Mouse (Mus musculus) heart, postnatal 14 days (tissue): ENCODE data around the gene Nek2. TPM values are rescaled to one million over a fixed set of nuclear protein-coding genes. Genes with fewer than 3 reads are reported as not detected.

Experiments used
- DNase-seq, 2 experiments: peaks; one replicate each; pipeline ENCODE4 v3.0.0; 2021 to 2022
- intact Hi-C: fragments of 180-260 bp; cut with DNase I; formaldehyde crosslinking; loops from one replicate; pipeline ENCODE4 v1.15.1; 2025
- long read RNA-seq, 2 experiments: library from polyadenylated mRNA; stranded (forward); transcript quantifications; one replicate each; pipeline ENCODE4 v2.0.0; 2021
- total RNA-seq, 2 experiments: library from RNA; stranded (reverse); gene quantifications; 2 replicates each; pipeline ENCODE4 v1.2.3; 2021

Nek2 gene
- 1 to 10 TPM; 2.6 to 4.1 TPM for total RNA-seq
- long read RNA-seq, experiment 1, partial matches to known transcripts: 1 of 10 reads
- long read RNA-seq, experiment 1, other reads (novel, unspliced or antisense): 4 of 10 reads
- long read RNA-seq, experiment 2, transcript Nek2-201 (8 exons, 3,227 nt): major isoform, 5 of 6 reads
- long read RNA-seq, experiment 2, partial matches to known transcripts: 0 of 6 reads
- long read RNA-seq, experiment 2, other reads (novel, unspliced or antisense): 1 of 6 reads

DNA sequence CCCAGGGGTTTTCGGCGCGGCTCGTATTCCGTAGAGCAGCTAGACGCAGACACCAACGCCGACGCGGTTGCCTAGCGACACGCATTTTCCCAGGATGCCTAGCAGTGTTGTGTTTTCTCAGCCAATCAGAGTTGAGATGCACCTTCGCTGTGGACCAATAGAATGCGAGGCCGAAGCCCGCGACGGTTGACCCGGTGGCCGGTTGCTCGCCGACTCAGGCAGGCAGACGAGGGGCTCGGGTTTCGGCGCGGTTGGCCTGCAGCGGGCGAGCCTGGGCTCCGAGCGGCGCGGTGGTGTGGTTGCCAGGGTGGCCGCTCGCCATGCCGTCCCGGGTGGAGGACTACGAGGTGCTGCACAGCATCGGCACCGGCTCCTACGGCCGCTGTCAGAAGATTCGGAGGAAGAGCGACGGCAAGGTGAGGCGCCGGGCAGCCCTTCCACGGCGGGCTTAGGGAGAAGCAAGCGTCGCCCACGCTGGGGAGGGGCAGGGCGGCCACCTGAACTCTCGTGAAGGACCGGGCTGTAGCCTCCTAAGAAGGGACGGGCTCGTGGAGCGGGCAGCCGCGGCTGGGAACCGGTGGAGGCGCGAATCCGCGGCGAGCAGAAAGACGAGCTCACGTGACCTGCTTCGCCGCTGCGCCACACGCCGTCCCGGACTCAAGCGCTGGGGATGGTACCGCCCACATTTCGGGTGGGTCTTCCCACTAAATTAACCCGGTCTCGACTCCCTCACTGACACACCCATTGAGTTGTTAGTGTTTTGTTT lies at the start of gene Nek2:
Nek2 (plus strand) TSS at position 119 of the 766 bp plus-strand sequence.
- intact Hi-C loops: no loop called here
- DNase-seq: peak; percentile 93 to 96

DNA sequence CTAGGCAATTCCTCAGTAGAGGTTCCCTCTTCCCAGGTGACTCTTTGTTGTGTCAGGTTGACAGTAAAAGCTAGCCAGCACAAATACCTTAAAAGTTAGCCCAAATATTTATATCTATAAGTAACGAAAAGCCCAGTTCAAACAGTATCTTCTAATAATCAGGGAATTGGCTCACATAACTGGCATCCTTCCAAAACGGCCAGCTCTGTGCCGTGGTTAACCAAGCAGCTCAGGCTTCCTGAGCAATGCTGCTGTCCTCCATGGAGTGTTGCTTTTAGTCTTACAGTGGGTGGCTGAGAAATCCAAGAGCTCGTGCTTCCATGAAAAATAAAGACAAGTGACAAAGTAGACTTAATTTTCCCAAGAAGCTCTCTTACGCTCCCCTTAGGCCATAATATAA lies 47.1 kb upstream of the Nek2 start:
- intact Hi-C loops: no loop called here
- DNase-seq: no peak

DNA sequence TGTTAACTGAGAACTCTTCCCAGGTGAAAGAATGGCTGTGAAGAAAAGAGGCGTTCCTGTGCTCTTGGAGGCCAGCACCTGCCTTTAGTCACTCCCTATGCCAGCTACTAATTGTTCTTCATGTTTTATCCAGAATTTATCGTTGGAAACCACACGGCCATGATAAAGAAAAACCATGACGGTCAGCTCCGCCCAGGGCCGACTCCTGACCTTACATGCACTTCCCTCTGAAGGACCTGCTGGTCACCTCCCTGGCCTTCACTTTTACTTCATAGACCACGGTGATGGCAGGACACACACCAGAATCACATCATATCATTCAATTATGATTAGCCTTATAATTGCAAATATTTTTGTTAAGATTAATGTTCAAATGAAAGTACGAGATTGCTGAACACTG lies 46.1 kb upstream of the Nek2 start:
- no peak for DNase-seq
- intact Hi-C loops: no loop called here

DNA sequence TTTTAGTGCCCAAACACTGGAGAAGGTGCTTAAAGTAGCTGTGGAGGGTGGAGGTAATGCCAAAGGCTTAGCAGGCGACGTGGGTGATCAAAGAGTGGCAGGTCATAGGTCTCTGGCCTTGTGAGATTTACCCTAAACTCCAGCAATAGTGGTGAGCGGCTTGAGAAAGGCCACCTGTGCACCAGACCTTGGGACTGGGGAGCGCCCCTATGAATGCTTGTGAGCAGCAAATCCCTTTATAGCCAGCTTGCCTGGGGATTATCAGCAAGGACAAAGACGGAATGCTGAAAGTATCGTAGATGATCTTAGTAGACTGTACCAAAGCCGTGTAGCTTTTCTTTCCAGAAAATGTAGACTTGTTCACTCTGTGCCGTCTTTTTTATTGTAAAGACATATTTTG lies 43.7 kb upstream of the Nek2 start:
- DNase-seq: no peak
- intact Hi-C loops: no loop called here

DNA sequence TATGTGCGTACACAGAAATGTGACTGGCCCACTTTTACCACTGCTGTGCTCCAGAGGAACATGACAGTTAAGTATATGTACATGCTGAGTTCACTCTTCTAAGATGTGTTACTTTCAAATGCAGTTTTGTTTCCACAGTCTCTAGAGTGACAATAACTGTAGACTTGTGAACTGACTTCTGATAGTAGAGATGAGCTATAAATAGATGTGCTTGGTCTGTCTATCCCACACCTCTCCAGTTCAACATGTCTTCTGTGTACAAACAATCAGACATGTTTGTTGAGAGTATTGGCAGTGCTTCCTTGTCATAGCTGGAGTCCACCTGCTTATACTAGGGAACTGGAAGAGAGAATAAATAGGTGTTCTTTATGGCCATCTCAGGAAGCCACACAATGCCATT lies 40.8 kb upstream of the Nek2 start:
- DNase-seq: no peak

DNA sequence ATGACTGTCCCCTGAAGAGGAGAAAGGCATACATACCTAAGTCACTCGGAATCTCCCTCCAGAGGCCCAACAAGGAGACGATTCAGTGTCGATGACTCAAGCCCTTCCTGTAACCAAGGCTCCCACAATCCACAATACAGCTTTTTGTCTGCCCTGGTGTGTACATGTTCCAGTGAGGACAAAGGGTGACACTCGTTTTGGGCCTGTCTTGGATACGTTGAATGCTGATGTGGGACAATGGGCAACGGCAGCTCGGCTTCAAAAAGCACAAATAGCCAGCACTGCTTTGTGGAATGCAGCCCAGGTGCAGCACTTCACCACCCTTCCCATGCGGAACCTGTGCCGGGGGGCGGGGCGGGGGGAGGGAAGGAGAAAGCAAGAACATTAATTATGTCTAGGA lies 36.1 kb upstream of the Nek2 start:
- intact Hi-C loops: no loop called here

More for the DNA sequence above, 40.8 kb upstream of the Nek2 start:
- intact Hi-C loops: no loop called here

DNA sequence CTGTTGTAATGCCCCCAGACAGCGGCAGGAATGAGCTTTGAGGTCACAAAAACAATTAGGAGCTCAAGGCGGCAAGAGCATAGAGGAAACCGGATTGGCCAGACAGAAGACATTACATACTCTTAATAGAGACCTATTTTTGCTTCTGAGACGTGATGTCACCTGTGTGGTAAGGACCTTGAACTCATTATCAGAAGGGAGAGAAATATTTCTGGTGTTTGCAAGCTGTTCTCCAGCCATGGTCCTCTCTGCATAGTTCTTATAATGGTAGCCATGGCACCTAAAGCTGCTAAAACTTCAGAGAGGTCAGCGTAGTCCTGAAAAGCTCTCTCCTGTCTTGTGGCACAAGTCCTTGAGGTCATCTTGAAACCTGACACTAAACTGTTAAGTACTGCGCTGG lies 35.0 kb upstream of the Nek2 start:
- intact Hi-C loops: no loop called here
- DNase-seq: no peak

More for the DNA sequence above, 36.1 kb upstream of the Nek2 start:
- DNase-seq: no peak

DNA sequence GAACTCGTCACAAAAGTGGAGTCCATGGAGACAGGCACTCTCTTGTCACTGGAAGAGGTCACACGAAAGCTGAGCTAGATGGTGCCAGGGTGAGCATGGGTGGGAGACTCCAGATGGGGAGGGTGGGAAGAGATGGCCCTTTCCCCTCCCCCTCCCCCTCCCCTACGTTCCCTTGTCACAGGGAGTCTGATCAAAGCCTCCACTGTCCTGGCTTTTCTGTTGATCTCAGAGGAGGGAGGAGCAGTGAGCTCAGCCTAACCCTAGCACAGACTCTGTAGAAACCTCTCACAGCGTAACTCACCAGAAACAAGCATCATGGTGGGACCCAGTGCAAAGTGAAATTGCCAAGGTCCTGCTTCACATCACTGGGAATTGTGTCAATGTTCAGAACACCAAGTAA lies 33.9 kb upstream of the Nek2 start:
- no peak for DNase-seq
- intact Hi-C loops: no loop called here

DNA sequence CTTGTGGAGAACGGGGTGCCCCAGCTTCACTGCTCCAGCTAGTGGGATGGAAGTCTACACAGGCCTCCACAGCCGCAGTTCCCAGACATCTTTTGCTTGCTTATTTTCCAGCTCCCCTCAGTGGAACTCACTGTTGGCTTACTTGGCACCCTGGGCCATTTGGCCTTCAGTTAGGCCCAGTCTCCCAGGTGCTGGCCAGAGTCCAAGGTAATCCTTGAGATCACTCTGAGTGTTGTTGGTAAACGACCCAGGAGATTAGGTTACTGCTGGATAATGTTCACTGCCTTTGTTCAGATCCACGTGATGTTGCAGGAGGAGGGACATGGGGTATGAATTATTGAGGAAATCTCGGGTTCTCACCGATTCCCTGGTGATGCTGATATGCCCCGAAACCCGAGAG lies 28.3 kb upstream of the Nek2 start:
- peak in 1 of 2 experiments; percentile 19 for DNase-seq
- intact Hi-C loops: no loop called here

DNA sequence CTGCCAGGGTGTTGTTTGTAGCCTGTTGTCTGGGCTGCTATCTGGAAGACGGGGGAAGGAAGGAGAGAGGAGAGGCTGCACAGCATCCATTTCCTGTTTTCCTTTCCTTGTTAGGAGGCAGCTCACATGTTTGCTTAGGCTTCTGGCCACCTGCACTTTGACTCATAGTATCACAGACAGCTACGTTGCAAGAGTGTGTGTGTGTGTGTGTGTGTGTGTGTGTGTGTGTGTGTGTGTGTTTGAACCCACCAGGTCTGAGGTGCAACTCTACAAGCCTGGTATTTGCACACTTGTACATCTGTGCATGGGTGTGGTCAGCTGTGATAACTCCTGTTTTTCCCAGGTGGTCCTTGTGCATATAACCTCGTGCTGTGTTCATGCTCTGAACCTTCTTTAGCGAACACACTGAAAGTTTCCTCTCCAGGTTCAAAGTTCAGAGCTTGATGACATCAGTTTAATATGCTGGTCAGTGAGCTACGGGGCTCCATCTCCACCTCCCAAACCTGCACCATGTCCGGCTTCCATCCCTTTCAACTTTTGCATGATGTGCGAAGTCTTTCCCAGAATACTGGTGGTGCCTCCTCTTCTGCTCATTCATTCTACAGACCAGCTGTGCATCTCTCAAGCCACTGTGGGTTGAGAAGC lies 27.2 kb upstream of the Nek2 start:
- intact Hi-C loops: no loop called here
- peak in 1 of 2 experiments; percentile 13 for DNase-seq

DNA sequence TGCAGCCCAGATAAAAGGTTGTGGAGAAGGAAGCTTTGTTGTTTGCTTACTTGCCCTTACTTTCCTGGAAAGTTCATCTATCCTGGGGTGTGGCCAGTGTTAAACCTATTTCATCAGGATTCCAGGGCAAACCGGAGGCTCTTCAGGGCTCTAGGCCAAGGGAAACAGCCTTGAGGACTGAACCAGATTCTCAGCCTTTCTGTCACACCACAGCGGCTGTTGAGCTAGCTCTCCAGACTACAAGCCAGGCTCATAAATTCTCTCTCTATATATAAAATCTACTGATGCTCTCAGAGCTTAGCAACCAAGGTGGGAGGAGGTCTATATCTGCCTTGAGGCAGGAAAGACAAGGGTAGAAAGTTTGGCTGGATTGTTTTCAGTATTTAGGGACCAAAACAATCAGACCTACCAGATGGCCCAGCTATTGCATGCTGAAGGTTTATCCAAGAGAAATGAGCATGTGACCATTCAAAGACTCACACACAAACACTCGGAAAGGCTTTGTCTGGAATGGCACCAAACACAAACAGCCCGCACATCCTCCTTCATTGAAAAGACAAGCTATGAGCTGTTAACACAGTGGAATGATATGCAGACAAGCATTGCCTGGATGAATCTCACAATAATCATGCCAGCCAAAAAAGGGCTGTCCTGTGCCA lies 24.9 kb upstream of the Nek2 start:
- DNase-seq: no peak
- intact Hi-C loops: no loop called here

DNA sequence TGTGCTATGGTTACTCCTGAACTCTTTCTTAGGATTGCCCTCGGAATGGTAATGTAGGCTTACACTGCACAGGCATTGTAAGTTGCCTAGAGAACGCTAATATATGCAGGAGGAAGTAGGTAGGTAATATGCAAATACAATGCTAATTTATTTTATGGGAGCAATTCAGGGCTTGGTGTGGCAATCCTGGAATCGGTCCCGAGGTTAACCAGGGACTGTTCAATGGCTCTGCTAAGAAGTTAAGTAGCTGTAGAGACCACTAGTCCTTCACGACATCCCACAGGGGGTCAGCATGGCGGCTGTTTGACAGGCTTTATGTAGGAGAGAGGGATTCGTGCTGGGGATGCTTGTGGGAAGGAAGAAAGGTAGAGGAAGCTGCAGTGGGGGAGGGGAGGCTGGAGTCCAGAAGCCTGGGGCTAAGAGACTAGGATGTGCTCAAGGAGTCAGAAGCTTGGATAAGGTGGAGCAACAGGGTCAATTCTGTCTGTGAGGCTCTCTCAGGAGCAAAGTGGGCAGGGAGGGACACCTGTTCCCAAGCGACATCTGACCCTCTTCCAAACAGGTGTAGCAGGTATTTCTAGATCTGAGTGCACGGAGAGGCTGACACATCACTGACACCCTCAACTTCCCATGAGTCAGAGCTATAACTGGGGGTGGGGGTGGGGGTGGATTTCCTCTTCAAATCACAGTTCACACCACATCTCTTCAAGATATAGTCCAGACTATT lies 19.0 kb upstream of the Nek2 start:
- DNase-seq: no peak
- intact Hi-C loops: no loop called here

DNA sequence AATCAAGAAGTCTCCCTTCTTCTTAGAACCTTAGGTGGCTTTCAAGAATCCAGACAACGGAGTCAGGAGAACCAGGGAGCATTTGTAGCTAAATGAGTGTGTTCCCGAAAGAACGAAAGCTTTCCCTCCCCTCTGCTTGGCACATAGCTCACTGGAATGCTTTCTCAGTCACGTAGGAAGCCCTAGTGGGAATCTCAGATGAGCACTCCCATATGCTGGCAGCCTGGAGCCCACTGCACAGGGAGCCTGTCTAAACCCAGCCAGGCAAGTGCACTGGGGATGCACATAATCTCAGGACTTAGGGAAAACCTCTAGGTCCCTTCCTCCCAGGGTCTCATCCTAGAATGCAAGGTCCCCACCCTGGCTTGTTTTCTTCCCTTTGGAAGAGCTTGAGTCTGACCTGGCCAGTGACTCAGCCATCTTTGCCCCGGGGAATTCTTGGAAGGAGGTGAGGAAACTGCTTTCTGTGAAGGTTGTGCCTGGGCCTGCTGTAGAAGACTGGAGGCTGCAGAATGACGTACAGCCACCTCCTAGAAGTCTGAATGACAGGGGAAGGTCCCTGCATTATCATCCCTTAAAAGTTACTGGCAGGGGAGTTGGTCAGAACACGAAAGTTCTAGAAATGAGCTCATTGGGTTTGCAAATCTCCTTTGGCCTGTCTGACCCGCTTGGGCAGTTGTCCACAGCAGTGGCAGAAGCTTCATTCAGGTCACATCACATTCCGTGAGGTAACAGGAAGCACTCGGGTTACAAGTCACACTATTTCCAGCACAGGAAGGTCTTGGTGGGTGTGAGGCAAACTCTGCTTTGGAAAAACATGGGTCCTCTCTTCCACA lies 18.2 kb upstream of the Nek2 start:
- intact Hi-C loops: no loop called here

DNA sequence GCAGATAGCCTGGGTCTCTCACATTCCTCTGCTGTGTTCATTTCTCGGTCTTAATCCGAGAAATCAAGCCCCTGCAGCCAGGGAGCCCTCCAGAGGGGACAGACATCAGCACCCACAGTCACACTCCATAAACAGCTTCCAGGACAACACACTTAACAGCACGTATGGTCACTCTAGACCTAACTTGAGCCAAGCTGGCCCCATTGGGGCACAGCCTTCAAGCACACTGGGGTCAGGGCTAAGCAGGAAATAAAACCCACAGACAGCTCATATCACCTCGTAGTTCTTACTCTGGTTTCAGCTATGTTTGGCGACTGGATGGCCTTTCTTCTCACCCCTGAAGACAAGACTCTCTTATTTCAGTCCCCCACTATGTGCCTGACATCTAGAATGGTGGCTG lies 16.5 kb upstream of the Nek2 start:
- DNase-seq: no peak
- intact Hi-C loops: no loop called here

More for the DNA sequence above, 18.2 kb upstream of the Nek2 start:
- DNase-seq: peak; percentile 16 to 22

DNA sequence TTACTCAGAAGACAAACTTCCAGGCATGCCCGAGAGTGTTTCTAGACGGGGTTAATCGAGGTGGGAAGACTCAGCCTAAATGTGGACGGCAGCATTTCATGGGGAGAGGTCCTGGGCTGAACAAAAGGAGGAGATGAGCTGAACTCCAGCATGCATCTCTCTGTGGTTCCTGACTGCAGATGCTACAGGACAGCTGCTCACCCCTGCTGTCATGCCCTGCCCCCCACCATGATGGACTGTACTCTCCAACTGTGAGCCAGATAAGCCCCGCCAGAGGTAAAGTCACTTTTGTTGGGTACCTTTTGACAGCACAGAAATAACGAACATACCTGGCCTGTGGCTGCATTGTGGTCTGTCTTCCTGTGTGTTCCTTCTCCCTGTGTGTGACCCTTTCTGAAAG lies 15.5 kb upstream of the Nek2 start:
- DNase-seq: no peak
- intact Hi-C loops: no loop called here

DNA sequence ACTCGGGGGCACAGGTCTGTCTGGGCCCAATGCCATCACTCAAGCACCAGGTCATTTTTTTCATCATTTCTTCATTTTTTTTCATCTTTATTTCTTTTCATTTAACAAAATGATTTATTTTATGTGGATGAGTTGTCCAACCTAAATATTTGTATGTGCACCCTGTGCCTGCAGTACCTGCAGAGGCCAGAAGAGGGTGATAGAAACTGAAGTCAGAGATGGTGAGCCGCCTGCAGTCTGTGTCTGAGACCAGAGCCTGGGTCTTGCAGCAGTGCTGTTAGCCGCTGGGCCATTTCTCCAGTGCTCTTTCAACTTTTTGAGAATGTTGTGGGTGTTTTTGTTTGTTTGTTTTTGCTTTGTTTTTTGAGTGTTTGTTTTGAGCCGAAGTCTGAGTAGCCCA lies 14.5 kb upstream of the Nek2 start:
- intact Hi-C loops: no loop called here

DNA sequence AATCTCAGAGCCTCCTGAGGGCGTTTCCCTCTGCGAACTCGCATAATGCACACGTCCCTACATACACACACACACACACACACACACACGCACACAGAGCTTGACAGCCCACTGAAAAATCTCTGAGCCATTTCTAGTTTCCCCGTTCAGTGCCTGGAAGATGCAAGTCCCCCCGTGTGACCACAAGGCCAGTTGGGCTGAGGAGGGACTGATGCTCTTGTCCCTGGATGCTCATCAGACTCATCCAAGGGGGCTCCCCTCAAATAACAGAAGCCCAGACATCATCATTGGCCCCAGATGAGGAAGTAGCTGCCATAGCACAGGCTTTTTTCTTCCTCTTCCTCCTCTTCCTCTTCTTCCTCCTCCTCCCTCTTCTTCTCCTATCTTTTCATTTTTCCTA lies 13.3 kb upstream of the Nek2 start:
- intact Hi-C loops: no loop called here
- no peak for DNase-seq

More for the DNA sequence above, 14.5 kb upstream of the Nek2 start:
- DNase-seq: no peak

DNA sequence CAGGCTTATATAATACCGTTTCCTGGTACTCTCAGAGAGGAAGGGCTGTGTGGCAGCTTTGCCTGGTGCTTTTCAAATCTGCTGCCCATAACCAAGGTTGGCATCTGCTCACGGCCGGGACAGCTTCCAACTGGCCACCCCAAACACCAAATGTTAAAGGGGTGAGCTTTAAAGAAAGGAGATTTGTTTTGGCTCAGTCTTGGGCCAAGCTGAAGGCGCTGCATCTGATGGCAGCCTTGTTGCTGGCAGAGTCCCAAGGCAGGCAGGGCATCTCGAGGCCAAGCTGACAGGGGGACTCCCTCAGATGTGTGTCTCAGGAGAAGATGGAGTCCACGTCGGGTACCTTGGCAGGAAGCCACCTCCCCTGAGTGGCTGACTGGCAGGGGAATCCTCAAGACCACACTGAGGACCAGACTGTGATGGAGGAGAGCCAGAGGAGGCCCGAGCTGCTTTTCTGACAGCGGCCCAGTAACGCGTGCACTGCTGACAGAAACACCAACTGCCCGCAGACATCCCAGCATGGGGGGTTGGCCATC lies 12.5 kb upstream of the Nek2 start:
- intact Hi-C loops: no loop called here
- DNase-seq: peak in 1 of 2 experiments; percentile 21

DNA sequence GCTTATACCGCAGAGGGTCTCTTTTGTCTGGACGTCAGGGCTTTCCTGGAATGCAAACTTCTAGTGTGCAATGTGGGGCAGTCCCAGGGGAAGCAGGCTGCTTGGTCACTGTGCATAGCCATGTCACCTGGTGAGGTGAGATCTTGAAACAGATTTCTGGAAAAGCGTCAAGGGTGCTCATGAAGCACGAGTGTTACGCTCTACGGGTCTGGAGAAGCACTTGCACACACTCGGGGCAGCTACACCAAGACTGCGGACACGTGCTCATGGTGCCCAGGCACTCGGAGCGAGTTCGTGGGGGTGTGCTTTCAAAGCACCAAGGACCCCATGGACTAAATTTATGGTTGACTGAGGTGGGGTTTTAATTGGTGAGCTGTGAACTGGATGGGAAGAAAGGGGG lies 9.5 kb upstream of the Nek2 start:
- intact Hi-C loops: loop anchor here (10.0 kb wide), 1 partner anchor 407 kb away; the partner anchor contains the start of gene Ppp2r5a

More for the DNA sequence above, 9.5 kb upstream of the Nek2 start:
- no peak for DNase-seq
